Mouse (Mus musculus) limb, embryonic 12.5 days (tissue): ENCODE data around the gene Rad51d. TPM values are rescaled to one million over a fixed set of nuclear protein-coding genes. Genes with fewer than 3 reads are reported as not detected.

ENCODE experiments used
- ATAC-seq: fragments of 200-750 bp; cut with Nextera tagmentation; 2 replicates; pipeline ENCODE4 v1.8.0; 2017; ENCODE audit warnings: low read depth, moderate TSS enrichment; ENCODE audit not compliant: insufficient number of reproducible peaks, insufficient read depth, low FRiP score, low TSS enrichment
- H3K27ac ChIP-seq: fragments of 300-500 bp; sonication (generic); 2 replicates; pipeline ENCODE4 v1.5.1; 2016; ENCODE audit warnings: mild to moderate bottlenecking, moderate library complexity
- H3K27me3 ChIP-seq: fragments of 300-500 bp; sonication (generic); 2 replicates; pipeline ENCODE4 v1.6.1; 2016; ENCODE audit warnings: mild to moderate bottlenecking, moderate library complexity
- H3K36me3 ChIP-seq: fragments of 300-500 bp; sonication (generic); 2 replicates; pipeline ENCODE4 v1.6.1; 2016; ENCODE audit warnings: mild to moderate bottlenecking, moderate library complexity
- H3K4me1 ChIP-seq: fragments of 300-500 bp; sonication (generic); replicated peaks from 2 replicates; pipeline ENCODE4 v1.6.1; 2016
- H3K4me2 ChIP-seq: fragments of 300-500 bp; sonication (generic); 2 replicates; pipeline ENCODE4 v1.6.1; 2016; ENCODE audit warnings: mild to moderate bottlenecking, moderate library complexity
- H3K4me3 ChIP-seq: fragments of 300-500 bp; sonication (generic); replicated peaks from 2 replicates; pipeline ENCODE4 v1.5.1; 2016; ENCODE audit warnings: mild to moderate bottlenecking
- H3K9ac ChIP-seq: fragments of 300-500 bp; sonication (generic); replicated peaks from 2 replicates; pipeline ENCODE4 v1.6.1; 2016; ENCODE audit warnings: mild to moderate bottlenecking, moderate library complexity
- H3K9me3 ChIP-seq: fragments of 300-500 bp; sonication (generic); 2 replicates; pipeline ENCODE4 v1.6.1; 2016; ENCODE audit warnings: mild to moderate bottlenecking, moderate library complexity
- WGBS: fragments of 180-500 bp; shearing (Covaris S2); methylation state at CpG from one replicate; pipeline ENCODE4 v1.1.7; 2016; 5-methylcytosine and 5-hydroxymethylcytosine counted together
- polyA plus RNA-seq: library from polyadenylated mRNA; unstranded; fragments of >200 nt; fragmentation: Nextera tagmentation; extraction: Ambion mirVana; gene quantifications from 2 replicates; pipeline ENCODE4 v1.2.1, GENCODE M21; 2016

Rad51d gene
- polyA plus RNA-seq, 1 experiment from 2014 or later, result 10.3 TPM

DNA sequence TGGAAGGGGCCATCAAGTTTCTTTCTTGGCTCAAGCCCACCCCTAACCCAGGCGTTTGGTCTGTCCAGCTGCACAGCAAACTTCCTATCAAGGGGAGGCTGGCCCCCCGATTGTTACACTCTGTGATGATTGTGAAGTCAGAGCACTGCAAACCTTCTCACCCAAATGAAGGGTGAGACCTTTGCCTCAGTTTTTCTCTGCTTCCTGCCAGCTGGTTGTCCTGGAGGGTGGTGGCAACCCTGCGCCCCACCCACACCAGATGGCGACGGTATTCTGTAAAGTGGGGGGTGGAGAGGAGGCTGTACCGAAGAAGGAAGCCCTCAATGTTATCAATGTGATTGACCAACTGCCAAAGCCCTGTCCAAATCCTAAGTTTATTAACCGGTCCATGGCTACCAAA lies 1.5 kb upstream of the Rad51d start, which contains the start of gene Fndc8:
TSS of gene Fndc8 (plus strand) at position 189 of the 400 bp plus-strand sequence.
- no peaks in the 10 kb centered on the region for H3K36me3 ChIP-seq
- H3K4me3 ChIP-seq, result no peak within 1 kb of the TSS
- H3K9ac ChIP-seq, result no peak within 1 kb of the TSS
- no peaks in the 10 kb centered on the region for H3K9me3 ChIP-seq
- peaks cover 17% of the 10 kb centered on the region; the same call in 1 of the 2 replicates for H3K4me1 ChIP-seq
- no peak within 1 kb of the TSS for H3K4me2 ChIP-seq
- no peak for ATAC-seq
- H3K27me3 ChIP-seq, result peaks cover 8% of the 10 kb centered on the region; the same call in 1 of the 2 replicates
- no peak within 1 kb of the TSS for H3K27ac ChIP-seq
- WGBS, result 52% methylated on average over 7 of the region's 7 CpGs

DNA sequence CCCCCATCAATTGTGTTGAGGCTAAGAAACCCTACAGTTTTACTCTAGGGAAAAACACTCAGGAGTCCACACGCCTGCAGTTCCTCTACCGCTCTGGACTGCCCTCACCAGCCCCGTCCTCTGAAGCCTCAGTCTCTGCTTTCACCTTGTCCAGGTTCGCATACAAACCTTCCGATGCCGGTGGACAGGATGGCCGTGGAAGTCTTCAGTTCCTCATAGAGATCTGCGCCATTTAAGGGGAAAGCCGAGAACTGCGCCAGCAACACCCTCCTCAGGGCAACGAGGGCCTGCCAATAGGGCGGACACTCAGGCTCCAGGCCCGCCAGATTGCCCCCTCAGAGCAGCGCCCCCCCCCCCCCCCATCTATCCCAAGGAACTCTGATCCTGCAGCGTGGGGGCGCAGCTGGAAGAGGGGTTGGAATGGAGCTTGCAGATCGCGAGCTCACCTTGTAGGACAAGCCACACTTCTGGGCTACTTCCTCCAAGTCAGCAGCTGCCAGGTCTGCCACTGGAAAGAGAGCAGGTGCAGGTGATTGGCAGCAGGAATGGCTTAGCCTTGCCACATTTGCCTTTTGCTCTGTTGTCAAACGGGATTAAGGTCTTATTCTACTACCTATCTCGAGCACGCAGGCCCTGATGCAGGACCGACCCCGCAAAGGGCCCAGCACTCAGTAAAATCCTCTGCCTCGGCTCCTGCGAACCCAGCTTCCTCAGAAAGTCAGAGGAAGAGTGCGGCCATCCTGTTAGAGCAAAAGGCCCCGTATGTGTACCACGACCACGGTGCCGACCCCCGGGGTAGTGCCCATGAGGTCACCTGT lies 681 bp downstream of the Rad51d start:
- 8% methylated on average over 31 of the region's 31 CpGs for WGBS
- H3K9ac ChIP-seq, result peak overlapping the region; percentile 65
- H3K27me3 ChIP-seq, result peaks cover 8% of the 10 kb centered on the region; the same call in 1 of the 2 replicates
- peak; percentile 18; the same call in 1 of the 2 replicates for ATAC-seq
- H3K36me3 ChIP-seq, result no peaks in the 10 kb centered on the region
- peak overlapping the region; percentile 87 for H3K4me2 ChIP-seq
- no peaks in the 10 kb centered on the region for H3K9me3 ChIP-seq
- peaks cover 17% of the 10 kb centered on the region; the same call in 1 of the 2 replicates for H3K4me1 ChIP-seq
- H3K27ac ChIP-seq, result peak overlapping the region; percentile 46; the same call in 1 of the 2 replicates
- H3K4me3 ChIP-seq, result peak overlapping the region; percentile 63

DNA sequence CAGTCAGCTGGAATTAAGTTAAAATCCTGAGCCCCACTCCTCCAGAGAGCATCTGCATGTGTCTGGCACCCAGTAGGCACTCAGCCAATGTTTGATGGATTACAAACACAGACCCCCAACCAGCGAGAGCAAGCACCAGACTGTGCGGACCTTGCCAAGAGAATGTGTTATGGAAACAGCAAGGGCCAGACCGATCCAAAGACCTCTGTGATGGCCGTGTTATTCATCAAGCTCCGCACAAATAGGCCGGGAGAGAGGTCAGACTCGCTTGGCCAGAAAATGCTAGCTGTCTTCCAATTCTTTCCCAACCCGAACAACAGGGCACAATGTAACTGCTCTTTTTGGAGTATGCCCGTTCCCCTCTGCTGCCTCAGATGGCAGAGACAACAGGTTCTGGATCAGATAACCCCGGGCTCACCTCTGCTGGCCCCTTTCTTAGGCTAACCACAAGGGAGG lies 1.9 kb downstream of the Rad51d start:
- Histone ChIP-seq H3K4me2 (peak overlapping the region; percentile 87), H3K36me3 (no peaks in the 10 kb centered on the region), H3K9me3 (no peaks in the 10 kb centered on the region), H3K27me3 (peaks cover 8% of the 10 kb centered on the region; the same call in 1 of the 2 replicates), H3K27ac (no peak overlapping the region), H3K4me1 (peaks cover 17% of the 10 kb centered on the region; the same call in 1 of the 2 replicates), H3K9ac (peak overlapping the region; percentile 27; the same call in 1 of the 2 replicates), H3K4me3 (no peak overlapping the region)
- no peak for ATAC-seq
- 74% methylated on average over 10 of the region's 10 CpGs for WGBS

DNA sequence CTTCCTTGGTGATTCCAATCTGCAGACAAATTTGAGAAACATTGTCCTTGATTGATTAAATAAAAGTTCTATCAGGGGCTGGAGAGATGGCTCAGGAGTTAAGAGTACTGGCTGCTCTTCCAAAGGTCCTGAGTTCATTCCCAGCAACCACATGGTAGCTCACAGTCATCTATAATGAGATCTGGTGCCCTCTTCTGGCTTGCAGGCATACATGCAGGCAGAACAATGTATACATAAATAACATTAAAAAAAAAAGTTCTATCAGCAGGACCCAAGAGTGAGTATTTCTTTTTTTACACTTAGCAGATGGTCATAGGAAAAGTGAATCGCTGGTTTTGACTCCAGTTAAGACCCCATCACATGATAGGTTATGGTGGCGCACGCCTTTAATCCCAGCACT lies 3.9 kb downstream of the Rad51d start:
- peaks cover 17% of the 10 kb centered on the region; the same call in 1 of the 2 replicates for H3K4me1 ChIP-seq
- ATAC-seq, result no peak
- H3K27me3 ChIP-seq, result peaks cover 3% of the 10 kb centered on the region; the same call in 1 of the 2 replicates
- peaks cover 4% of the 10 kb centered on the region; the same call in 1 of the 2 replicates for H3K36me3 ChIP-seq
- no peaks in the 10 kb centered on the region for H3K9me3 ChIP-seq
- H3K27ac ChIP-seq, result no peak overlapping the region
- H3K9ac ChIP-seq, result no peak overlapping the region
- no peak overlapping the region for H3K4me2 ChIP-seq
- 80% methylated on average over 3 of the region's 3 CpGs for WGBS
- no peak overlapping the region for H3K4me3 ChIP-seq

DNA sequence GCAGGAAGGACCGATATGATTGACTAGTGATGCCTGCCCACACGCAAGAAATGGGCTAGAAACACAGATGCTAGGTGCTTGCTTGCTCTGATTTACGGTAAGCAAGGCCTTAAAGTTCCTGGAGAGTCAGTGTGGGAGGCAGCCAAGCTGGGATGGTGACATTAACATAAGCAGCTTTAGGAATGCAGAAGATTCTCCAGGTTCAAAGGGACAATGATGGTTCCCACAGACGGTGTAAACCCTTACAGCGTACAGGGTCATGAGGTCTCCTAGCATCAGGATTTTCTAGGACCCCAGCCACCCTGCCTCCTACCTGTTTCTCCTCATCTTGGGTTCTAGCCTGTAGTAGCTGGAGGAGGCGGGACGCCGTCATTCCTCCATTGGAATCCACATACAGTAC lies 7.2 kb downstream of the Rad51d start:
- H3K27ac ChIP-seq, result no peak overlapping the region
- H3K27me3 ChIP-seq, result no peaks in the 10 kb centered on the region
- peaks cover under 1% of the 10 kb centered on the region; the same call in 1 of the 2 replicates for H3K4me1 ChIP-seq
- ATAC-seq, result no peak
- 63% methylated on average over 8 of the region's 8 CpGs for WGBS
- H3K4me3 ChIP-seq, result no peak overlapping the region
- H3K9ac ChIP-seq, result no peak overlapping the region
- H3K4me2 ChIP-seq, result no peak overlapping the region
- no peaks in the 10 kb centered on the region for H3K9me3 ChIP-seq
- H3K36me3 ChIP-seq, result peaks cover 10% of the 10 kb centered on the region; the same call in 1 of the 2 replicates

DNA sequence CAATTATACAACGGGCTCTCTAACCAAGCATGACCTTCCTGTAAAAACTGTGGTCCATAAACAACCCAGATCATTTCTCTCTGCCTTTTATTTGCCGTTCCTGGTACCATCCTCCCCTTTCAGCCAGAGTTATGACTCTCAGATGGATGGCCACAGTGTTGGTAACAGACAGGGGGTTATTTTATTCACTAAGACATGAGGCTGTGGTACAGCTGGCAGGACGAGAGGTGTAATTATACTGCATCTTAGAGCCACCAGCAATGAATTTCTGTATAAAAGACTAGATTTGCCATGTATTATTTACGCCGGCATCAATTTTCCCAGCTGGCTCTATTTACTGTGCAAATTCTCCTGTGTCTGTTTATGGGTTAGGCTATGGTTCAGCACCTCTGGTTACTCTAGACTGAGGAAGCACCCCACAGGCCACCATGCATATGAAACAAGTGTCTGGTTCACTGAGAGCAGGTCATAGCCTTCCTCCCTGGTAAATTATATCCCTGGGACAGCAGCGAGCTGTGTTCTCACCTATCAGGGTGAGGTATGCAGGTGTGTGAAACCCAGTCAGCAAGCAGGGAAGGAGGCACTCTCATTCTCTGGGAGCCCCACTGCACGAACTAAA lies 12.6 kb downstream of the Rad51d start:
- ATAC-seq, result no peak
- Histone ChIP-seq H3K4me2 (no peak overlapping the region), H3K27me3 (no peaks in the 10 kb centered on the region), H3K9me3 (no peaks in the 10 kb centered on the region), H3K36me3 (peaks cover 10% of the 10 kb centered on the region; the same call in 1 of the 2 replicates), H3K4me3 (no peak overlapping the region), H3K27ac (no peak overlapping the region), H3K4me1 (no peaks in the 10 kb centered on the region), H3K9ac (no peak overlapping the region)
- WGBS, result 78% methylated on average over 7 of the region's 7 CpGs

DNA sequence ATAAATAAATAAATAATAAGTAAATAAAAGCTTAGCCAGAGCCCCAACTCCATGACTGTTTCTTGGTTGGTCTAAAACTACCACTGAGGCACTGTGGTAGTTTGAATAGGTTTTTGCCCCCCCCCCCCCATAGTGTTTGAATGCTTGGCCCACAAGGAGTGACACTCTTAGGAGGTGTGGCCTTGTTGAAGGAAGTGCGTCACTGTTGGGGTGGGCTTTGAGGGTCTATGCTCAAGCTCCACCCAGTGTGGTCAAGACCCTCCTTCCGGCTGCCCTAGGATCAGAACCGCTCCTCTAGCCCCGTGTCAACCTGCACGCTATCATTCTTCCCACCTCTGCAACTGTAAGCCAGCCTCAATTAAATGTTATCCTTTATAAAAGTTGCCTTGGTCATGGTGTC lies 14.8 kb downstream of the Rad51d start:
- Histone ChIP-seq H3K27ac (no peak overlapping the region), H3K4me3 (no peak overlapping the region), H3K27me3 (no peaks in the 10 kb centered on the region), H3K36me3 (peaks cover 6% of the 10 kb centered on the region; the same call in 1 of the 2 replicates), H3K4me2 (no peak overlapping the region), H3K9me3 (no peaks in the 10 kb centered on the region), H3K9ac (no peak overlapping the region), H3K4me1 (no peaks in the 10 kb centered on the region)
- WGBS, result 91% methylated on average over 5 of the region's 5 CpGs
- ATAC-seq, result no peak

DNA sequence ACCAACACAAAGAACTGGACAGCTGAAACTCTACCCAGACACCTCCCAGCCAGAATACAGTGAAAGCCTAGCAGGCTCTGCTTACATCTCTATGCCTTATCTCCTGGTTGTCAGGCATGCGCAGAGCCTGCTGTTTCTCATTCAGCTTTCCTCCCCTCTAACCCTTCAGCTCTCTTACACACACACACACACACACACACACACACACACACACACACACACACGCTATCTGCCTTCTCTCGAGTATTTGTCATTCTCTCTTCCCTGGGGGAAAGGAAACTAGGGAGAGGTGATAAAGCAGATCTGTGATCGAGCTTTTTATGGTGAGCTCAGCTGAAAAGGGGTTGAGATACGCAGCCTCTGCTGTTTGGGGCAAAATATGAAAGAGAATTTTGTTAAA lies 15.5 kb downstream of the Rad51d start:
- 81% methylated on average over 5 of the region's 5 CpGs for WGBS
- Histone ChIP-seq H3K4me2 (no peak overlapping the region), H3K4me3 (no peak overlapping the region), H3K4me1 (0 out of 2 replicates have a peak, but pooled peaks cover 6% of the 10 kb centered on the region), H3K36me3 (peaks cover 6% of the 10 kb centered on the region; the same call in 1 of the 2 replicates), H3K27me3 (no peaks in the 10 kb centered on the region), H3K9ac (no peak overlapping the region), H3K27ac (no peak overlapping the region), H3K9me3 (no peaks in the 10 kb centered on the region)
- no peak for ATAC-seq

DNA sequence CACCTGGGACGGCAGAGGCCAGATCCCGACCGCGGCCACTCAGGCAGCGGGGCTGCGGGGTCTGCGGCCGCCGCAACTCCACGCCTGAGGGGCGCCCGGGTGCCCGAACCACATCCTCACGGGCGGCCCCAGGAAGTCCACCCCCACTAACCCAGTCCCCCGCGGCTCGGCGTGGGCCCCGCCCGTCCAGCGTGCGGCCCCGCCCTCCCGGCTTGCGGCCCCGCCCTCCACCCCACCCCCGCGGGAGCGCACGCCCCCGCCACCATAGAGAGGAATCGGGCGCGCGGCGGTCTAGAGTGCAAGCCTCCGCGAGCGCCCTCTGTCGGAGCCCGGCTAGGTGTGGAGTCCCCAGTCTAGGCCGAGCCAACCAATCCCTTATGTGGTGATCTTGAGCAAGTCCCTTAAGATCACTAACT lies 19.4 kb downstream of the Rad51d start, which contains the start of gene Rffl:
TSS of gene Rffl (minus strand) at position 180 of the 416 bp plus-strand sequence.
- ATAC-seq, result peak; percentile 93
- H3K27ac ChIP-seq, result peak within 1 kb of the TSS; percentile 17; the same call in 1 of the 2 replicates
- under 1% methylated on average over 31 of the region's 43 CpGs for WGBS

DNA sequence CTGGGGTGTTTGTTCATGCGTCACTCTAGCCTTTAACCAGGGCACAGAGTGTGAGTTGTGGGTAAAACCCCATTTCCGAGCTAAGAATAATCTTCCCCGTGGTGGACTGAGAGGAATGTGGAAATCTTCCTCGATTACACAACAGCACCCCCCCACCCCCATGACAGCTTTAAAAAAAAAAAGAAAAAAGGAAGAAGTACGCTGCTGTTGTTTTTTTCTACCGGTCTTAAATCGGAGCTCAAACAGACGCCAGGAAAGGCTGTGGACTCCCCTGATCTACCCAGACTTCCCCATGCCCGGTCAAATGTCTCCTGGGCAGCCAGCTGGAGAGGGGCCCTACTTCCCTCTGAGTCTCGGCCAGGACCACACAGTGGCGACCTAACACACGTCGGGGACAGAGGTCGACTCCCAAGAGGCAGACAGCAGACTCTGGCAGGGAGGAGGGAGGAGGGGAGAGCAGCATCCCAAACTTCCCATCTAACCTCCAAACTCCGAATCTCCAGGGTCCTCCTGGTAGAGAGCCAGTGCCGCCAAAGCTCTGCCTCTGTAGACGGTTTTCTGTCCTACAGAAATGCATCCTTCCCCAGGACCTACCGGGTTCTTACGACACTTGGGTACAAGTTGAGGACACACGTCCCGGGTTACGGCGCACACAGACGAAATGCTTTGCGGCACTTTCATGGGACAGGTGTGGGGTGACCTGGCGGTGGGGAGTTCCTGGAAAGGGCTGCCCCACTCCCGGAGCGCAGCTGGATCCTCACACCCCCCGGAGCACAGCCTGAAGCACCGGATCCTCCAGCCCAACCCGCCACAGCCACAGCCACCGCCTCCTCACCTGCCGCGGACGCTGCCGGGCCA lies 20.0 kb downstream of the Rad51d start:
- peak; percentile 52 for ATAC-seq
- 4% methylated on average over 36 of the region's 36 CpGs for WGBS
- Histone ChIP-seq H3K4me1 (0 out of 2 replicates have a peak, but pooled peaks cover 8% of the 10 kb centered on the region), H3K9me3 (no peaks in the 10 kb centered on the region), H3K4me2 (peak overlapping the region; percentile 70), H3K27ac (peak overlapping the region; percentile 17; the same call in 1 of the 2 replicates), H3K36me3 (no peaks in the 10 kb centered on the region), H3K27me3 (no peaks in the 10 kb centered on the region), H3K9ac (peak overlapping the region; percentile 69), H3K4me3 (peak overlapping the region; percentile 83)

More for the DNA sequence above, 19.4 kb downstream of the Rad51d start, which contains the start of gene Rffl:
- Histone ChIP-seq H3K9me3 (no peaks in the 10 kb centered on the region), H3K27me3 (no peaks in the 10 kb centered on the region), H3K36me3 (no peaks in the 10 kb centered on the region), H3K4me1 (0 out of 2 replicates have a peak, but pooled peaks cover 8% of the 10 kb centered on the region), H3K9ac (peak within 1 kb of the TSS; percentile 69), H3K4me2 (peak within 1 kb of the TSS; percentile 70), H3K4me3 (peak within 1 kb of the TSS; percentile 83)
